Mouse (Mus musculus) embryonic fibroblast, embryonic 13.5 days (primary cell): ENCODE data around the gene Olfr976. TPM values are rescaled to one million over a fixed set of nuclear protein-coding genes. Genes with fewer than 3 reads are reported as not detected.
"Not testable (repeated sequence)": the region's sequence is repeated elsewhere in the genome, so short reads cannot be mapped to it uniquely, and the experiment has no call there.

Experiments
- H3K27ac ChIP-seq: 2 replicates; pipeline ENCODE4 v1.5.1; 2012; ENCODE audit warnings: low read length, control low read depth, inconsistent platforms; ENCODE audit not compliant: insufficient read depth
- H3K4me1 ChIP-seq: 2 replicates; pipeline ENCODE4 v1.6.1; 2011; ENCODE audit warnings: low read length; ENCODE audit not compliant: control insufficient read depth, insufficient read depth
- H3K4me3 ChIP-seq: 2 replicates; pipeline ENCODE4 v1.5.1; 2011; ENCODE audit warnings: mild to moderate bottlenecking, control low read depth, low read length; ENCODE audit not compliant: insufficient read depth
- CTCF ChIP-seq: IDR thresholded peaks from 2 replicates; pipeline ENCODE4 v1.5.1; 2011; ENCODE audit warnings: mild to moderate bottlenecking, control low read depth, low read length, moderate library complexity, borderline replicate concordance; ENCODE audit not compliant: insufficient read depth
- POLR2A ChIP-seq: IDR thresholded peaks from 2 replicates; pipeline ENCODE4 v1.6.1; 2011; ENCODE audit warnings: low read depth, mild to moderate bottlenecking, control low read depth, low read length, moderate library complexity
- polyA plus RNA-seq: library from polyadenylated mRNA; stranded (reverse); fragments of >200 nt; gene quantifications from 2 replicates; pipeline ENCODE4 v1.2.4, GENCODE M21; 2011; ENCODE audit warnings: low read depth; ENCODE audit not compliant: missing spikeins, insufficient read length

Olfr976 gene
- polyA plus RNA-seq, result not detected in 2 replicates

DNA sequence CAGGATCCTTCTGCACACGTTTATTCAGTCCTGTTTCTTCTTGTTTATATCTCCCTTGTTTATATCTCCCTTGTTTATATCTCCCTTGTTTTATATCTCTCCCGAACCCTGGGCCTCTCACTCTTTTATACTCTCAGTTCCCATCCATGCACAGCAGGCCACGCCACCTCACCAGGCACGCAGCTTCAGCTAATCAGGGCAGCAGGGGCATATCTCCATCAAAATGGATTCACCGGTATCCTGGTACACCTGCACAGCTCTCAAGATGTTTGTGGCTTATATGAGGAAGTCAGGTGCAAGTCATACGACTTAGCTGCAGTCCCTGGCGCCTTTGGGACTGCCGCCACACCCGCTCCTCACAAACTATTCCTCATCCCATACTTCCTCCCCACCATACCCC lies at the start of gene Olfr976:
TSS of gene Olfr976 (minus strand) at position 101 of the 400 bp plus-strand sequence.
- H3K4me1 ChIP-seq, H3K27ac ChIP-seq: not testable (repeated sequence)

GRCm38 (mm10) chr9:40009482-40009881 lies 48.5 kb upstream of the Olfr976 start, which contains the start of gene Olfr980:
Gene Olfr980 (minus strand): TSS chr9:40009582.
- TF ChIP-seq CTCF (no peak), POLR2A (no peak)
- Histone ChIP-seq H3K4me1 (no peaks in the 10 kb centered on the region), H3K4me3 (no peak within 1 kb of the TSS), H3K27ac (no peak within 1 kb of the TSS)

More for the DNA sequence above, at the start of gene Olfr976:
- not testable (repeated sequence) for H3K4me3 ChIP-seq

- Histone ChIP-seq H3K27ac (no peak within 1 kb of the TSS), H3K4me3 (no peak within 1 kb of the TSS), H3K4me1 (no peaks in the 10 kb centered on the region)
- TF ChIP-seq CTCF, result no peak
- TF ChIP-seq POLR2A, result no peak
Observed at GRCm38 (mm10) chr9:40003365-40003764, 42.4 kb upstream of the Olfr976 start, which contains the start of gene Olfr979. Gene Olfr979 (minus strand): TSS chr9:40003465.

GRCm38 (mm10) chr9:39991813-39992212 lies 30.9 kb upstream of the Olfr976 start, which contains the start of gene Olfr978:
Gene Olfr978 (plus strand): TSS chr9:39992113.
- Histone ChIP-seq H3K27ac (no peak within 1 kb of the TSS), H3K4me3 (no peak within 1 kb of the TSS), H3K4me1 (no peaks in the 10 kb centered on the region)
- TF ChIP-seq CTCF (no peak), POLR2A (no peak)

DNA sequence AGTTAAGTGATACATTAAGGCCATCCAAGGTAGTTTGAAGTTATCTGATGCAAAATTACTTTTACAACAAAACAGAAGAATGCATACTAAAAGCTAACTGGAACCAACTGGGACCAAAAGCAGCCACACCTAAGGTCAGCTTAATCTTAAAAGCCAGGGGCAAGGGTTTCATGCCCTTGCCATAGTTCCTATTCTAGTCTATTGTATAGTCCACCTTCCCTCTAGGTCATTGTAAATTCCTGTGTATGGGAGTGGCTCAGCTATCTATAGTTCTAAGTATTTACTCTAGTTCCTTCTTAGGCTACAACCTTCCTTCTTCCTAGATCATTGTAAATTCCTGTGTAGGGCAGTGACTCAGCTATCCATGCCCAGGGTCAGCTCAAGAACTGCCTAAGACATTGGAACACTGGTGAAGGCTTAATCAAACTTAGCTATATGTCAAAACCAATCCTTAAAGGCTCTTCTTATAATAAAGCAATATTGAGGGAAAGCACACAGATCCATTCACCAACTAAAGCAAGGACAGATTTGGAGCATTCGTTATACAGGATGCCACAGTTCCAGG lies 15.7 kb upstream of the Olfr976 start:
- not testable (repeated sequence) for H3K4me3 ChIP-seq, H3K4me1 ChIP-seq, H3K27ac ChIP-seq

DNA sequence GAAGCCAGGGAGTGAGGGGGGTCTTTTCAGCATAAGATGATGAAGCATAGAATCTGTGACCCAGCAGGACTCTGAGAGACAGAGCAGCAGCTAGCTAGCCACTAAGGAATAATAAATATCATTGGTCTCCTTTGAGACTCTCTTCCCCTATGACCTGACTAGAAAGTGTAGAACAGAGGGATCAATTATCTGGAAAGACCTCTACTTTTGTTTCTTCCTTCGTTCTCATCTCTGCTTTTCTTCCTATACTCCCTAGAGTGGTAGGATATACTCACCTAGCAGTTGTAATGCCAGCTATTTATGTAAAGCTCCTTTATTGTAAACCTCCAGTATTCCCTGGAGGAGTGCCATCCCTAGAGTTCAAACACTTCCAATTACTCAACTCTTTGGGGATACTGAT lies 9.0 kb downstream of the Olfr976 start, which contains the start of gene Olfr975:
TSS of gene Olfr975 (minus strand) at position 101 of the 400 bp plus-strand sequence.
- no peak within 1 kb of the TSS for H3K27ac ChIP-seq
- TF ChIP-seq CTCF, result no peak
- no peak for TF ChIP-seq POLR2A
- no peaks in the 10 kb centered on the region for H3K4me1 ChIP-seq
- no peak within 1 kb of the TSS for H3K4me3 ChIP-seq

DNA sequence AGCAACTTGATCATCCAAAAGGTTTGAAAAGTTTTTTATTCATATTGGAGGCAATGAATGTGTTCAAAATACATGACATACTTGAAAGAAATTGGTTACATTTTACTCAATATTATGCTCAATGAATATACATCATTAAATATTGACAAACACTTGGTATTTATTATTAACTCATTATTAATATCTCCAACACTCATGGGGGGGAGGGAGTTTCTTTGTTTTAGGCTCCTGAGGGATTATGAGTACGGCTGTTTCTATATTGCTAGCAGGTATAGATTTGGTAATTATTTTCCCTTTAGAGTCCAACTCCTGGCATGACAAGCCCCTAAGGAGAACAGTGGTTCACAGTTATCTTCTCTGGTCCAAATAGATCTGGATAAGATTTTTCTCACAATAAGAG lies 23.7 kb downstream of the Olfr976 start, which contains the start of gene Olfr974:
TSS of gene Olfr974 (plus strand) at position 301 of the 400 bp plus-strand sequence.
- H3K4me3 ChIP-seq, result no peak within 1 kb of the TSS
- no peak within 1 kb of the TSS for H3K27ac ChIP-seq
- no peaks in the 10 kb centered on the region for H3K4me1 ChIP-seq
- no peak for TF ChIP-seq CTCF
- no peak for TF ChIP-seq POLR2A

DNA sequence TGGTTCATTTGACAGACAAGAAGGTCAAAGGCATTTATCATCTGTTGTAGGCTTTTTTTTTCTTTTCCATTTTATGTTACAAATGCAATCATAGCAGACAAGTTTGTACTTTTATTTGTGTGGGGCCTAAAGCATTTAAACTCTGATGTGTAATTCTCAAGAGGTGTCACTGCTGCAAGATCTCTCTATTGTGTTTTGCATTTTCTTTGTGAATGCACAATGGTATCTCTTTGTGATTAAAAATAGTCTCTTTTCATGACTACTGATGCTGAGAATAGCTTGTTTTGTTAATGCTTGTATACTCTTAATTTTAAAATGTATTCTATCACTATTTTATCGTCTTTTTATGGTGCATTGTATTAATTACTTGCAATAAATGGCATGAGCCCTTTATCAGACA lies 32.1 kb downstream of the Olfr976 start:
- not testable (repeated sequence) for H3K4me3 ChIP-seq, H3K27ac ChIP-seq, H3K4me1 ChIP-seq

DNA sequence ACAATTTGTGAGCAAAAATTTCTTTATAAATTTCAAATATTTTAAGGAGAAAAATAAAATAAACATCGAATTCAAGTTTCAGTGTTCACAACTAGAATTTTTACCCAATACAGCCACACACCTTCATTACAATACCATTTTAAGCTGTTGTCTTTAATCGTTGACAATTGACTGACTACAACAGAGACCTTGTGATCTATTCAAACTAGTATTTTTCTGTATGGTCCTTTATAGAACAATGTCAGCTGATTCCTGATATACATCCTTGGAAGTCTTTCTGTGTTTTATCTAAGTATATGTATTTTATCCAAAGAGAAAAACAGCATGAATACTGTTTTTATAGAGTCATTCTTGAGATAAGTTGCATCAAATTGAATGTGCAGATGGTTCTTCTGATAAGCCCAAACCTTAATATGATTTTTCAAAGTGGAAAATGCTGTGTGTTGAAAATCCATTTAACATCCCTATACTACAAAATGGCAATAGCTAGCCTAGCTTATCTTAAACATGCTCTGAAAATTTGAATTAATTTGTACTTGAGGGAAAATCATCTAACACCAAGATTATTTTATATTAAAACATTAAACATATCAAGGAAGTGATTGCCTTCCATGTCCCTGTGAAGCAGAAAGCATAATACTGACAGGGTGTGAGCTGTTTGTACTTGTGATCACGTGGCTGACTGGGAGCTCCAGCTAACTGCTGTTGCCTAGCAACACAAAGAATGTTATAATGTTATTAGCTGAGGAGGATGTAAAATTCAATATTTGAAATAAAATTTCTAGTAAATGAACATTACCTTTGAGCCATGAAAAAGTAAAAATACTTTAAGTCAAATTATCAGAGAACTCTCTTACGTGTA lies 32.7 kb downstream of the Olfr976 start:
- H3K4me1 ChIP-seq, H3K27ac ChIP-seq, H3K4me3 ChIP-seq: not testable (repeated sequence)

DNA sequence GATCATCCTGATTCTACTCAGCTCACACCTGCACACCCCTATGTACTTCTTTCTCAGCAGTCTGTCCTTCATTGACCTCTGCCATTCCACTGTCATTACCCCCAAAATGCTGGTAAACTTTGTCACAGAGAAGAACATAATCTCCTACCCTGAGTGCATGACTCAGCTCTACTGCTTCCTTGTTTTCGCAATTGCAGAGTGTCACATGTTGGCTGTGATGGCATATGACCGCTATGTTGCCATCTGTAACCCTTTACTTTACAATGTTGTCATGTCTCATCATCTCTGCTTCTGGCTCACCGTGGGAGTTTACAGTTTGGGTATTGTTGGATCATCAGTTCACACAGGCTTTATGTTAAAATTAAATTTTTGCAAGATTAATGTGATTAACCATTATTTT lies 51.0 kb downstream of the Olfr976 start:
- H3K4me1 ChIP-seq, result no peaks in the 10 kb centered on the region
- no peak overlapping the region for H3K27ac ChIP-seq
- no peak overlapping the region for H3K4me3 ChIP-seq
- TF ChIP-seq POLR2A (no peak), CTCF (no peak)

GRCm38 (mm10) chr9:39907036-39907435 lies 53.9 kb downstream of the Olfr976 start, which contains the start of gene Olfr229:
Gene Olfr229 (plus strand): TSS chr9:39907336.
- no peak within 1 kb of the TSS for H3K27ac ChIP-seq
- H3K4me1 ChIP-seq, result no peaks in the 10 kb centered on the region
- TF ChIP-seq CTCF (no peak), POLR2A (no peak)
- H3K4me3 ChIP-seq, result no peak within 1 kb of the TSS
